In the genomic region with DNA sequence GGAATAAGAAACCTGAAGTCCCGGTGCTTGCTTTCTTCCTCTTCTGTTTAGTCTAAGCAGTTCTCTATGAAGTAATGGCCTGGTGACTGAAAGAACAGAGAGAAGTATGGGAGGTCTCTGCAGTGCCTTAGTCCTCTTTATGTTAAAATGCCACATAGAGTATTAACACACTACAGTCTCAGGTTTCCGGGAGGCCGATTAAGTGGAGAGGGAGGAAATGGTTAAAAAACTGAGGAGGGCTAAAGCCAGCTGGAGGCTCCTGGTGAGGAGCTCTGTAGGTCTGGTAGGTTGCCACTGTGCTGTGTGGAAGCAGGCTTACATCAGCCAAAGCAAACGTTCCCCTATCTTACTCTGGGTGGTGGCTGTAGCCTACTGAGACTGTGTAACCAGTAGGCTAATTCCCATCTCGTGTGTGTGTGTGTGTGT, we compare ENCODE assay signal across 8 mouse cellular contexts. TPM values are rescaled to one million over a fixed set of nuclear protein-coding genes. Genes with fewer than 3 reads are reported as not detected.
A peak's percentile ranks its signal among the peaks of the same experiment; 100 is the strongest.
DNase-seq lines count a peak whose midpoint lies in the region; ATAC-seq and TF ChIP-seq lines count a peak whose summit lies in the region.

No protein-coding gene starts in this region.

- intact Hi-C loops in heart, postnatal 14 days (cut with DNase I): no loop called here
- intact Hi-C loops in left cerebral cortex, postnatal 14 days (cut with DNase I): no loop called here

- no peak overlapping the region for H3K9ac ChIP-seq in kidney, postnatal 0 days (ENCODE audit: low read depth, low read length)
- H3K9ac ChIP-seq in embryonic facial prominence, embryonic 14.5 days (ENCODE audit: low read depth, low read length): no peak overlapping the region

- H3K4me3 ChIP-seq in kidney, postnatal 0 days (replicated peaks; ENCODE audit: low read depth, low read length): no peak overlapping the region
- no peak overlapping the region for H3K4me3 ChIP-seq in embryonic facial prominence, embryonic 14.5 days (ENCODE audit: low read depth, low read length)
- H3K4me3 ChIP-seq in megakaryocyte, embryonic 14.5 days (replicated peaks): peak overlapping the region; percentile 28

- H3K9me3 ChIP-seq in kidney, postnatal 0 days (replicated peaks; ENCODE audit: low read length): no peaks in the 10 kb centered on the region
- H3K9me3 ChIP-seq in embryonic facial prominence, embryonic 14.5 days (ENCODE audit: control insufficient read depth, low read length): no peaks in the 10 kb centered on the region
- no peaks in the 10 kb centered on the region for H3K9me3 ChIP-seq in megakaryocyte, embryonic 14.5 days

- no peaks in the 10 kb centered on the region for H3K36me3 ChIP-seq in kidney, postnatal 0 days (ENCODE audit: insufficient read depth, low read length)
- H3K36me3 ChIP-seq in embryonic facial prominence, embryonic 14.5 days (ENCODE audit: control insufficient read depth, insufficient read depth, low read length): no peaks in the 10 kb centered on the region
- H3K36me3 ChIP-seq in megakaryocyte, embryonic 14.5 days (replicated peaks; ENCODE audit: low read length): peaks cover 18% of the 10 kb centered on the region

- H3K4me1 ChIP-seq in kidney, postnatal 0 days (replicated peaks; ENCODE audit: insufficient read depth, low read length): peaks cover 43% of the 10 kb centered on the region
- H3K4me1 ChIP-seq in embryonic facial prominence, embryonic 14.5 days (ENCODE audit: control insufficient read depth, insufficient read depth, low read length): peaks cover 35% of the 10 kb centered on the region
- H3K4me1 ChIP-seq in megakaryocyte, embryonic 14.5 days: peaks cover 57% of the 10 kb centered on the region

- no peak overlapping the region for H3K4me2 ChIP-seq in kidney, postnatal 0 days (ENCODE audit: low read length)
- H3K4me2 ChIP-seq in embryonic facial prominence, embryonic 14.5 days (ENCODE audit: low read depth, low read length): no peak overlapping the region

- no peak for ATAC-seq in kidney, postnatal 0 days (replicated peaks; ENCODE audit: low FRiP score, low read depth)
- ATAC-seq in embryonic facial prominence, embryonic 14.5 days (ENCODE audit: low read depth): peak; percentile 82

- peak overlapping the region; percentile 68; the same call in 1 of the 2 replicates for H3K27ac ChIP-seq in kidney, postnatal 0 days
- peak overlapping the region; percentile 22 for H3K27ac ChIP-seq in embryonic facial prominence, embryonic 14.5 days (replicated peaks; ENCODE audit: low read depth, low read length)

- no peaks in the 10 kb centered on the region for H3K27me3 ChIP-seq in kidney, postnatal 0 days (ENCODE audit: insufficient read depth, low read length)
- no peaks in the 10 kb centered on the region for H3K27me3 ChIP-seq in embryonic facial prominence, embryonic 14.5 days (replicated peaks; ENCODE audit: control insufficient read depth, insufficient read depth, low read length)
- no peaks in the 10 kb centered on the region for H3K27me3 ChIP-seq in megakaryocyte, embryonic 14.5 days (replicated peaks)

- TF ChIP-seq CTCF in kidney, postnatal 0 days (IDR thresholded peaks at IDR 0.05; ENCODE audit: low read depth): no peak

- no peak for DNase-seq in kidney, postnatal 0 days (ENCODE audit: low spot score)
- no peak for DNase-seq in kidney, adult 11 months
- DNase-seq in embryonic facial prominence, embryonic 14.5 days (ENCODE audit: low spot score): no peak
- DNase-seq in heart, postnatal 14 days: peak; percentile 56 to 69
- no peak for DNase-seq in left cerebral cortex, postnatal 14 days (ENCODE audit: low spot score in 2 of 2)
- DNase-seq in spleen, postnatal 4 days (ENCODE audit: low spot score in 2 of 2): no peak
- DNase-seq in kidney, adult 8-10 months: no peak

- 8% methylated on average over 5 of the region's 5 CpGs for WGBS in kidney, postnatal 0 days
- 9% methylated on average over 5 of the region's 5 CpGs for WGBS in embryonic facial prominence, embryonic 14.5 days

RNA-seq across cellular contexts. Expression of a gene that starts 18.9 kb away (rescaled TPM):
- polyA plus RNA-seq in kidney, postnatal 0 days (2015; fragmentation: Nextera tagmentation; extraction: Ambion mirVana): 44.7 and 50.9 TPM in 2 replicates
- 39.6 and 40.0 TPM in 2 replicates for polyA plus RNA-seq in embryonic facial prominence, embryonic 14.5 days (2014; fragmentation: Nextera tagmentation; extraction: Ambion mirVana)
- total RNA-seq in heart, postnatal 14 days (2021): 10 to 100 TPM; 28.4 to 31.5 TPM
- 0.62 and 0.97 TPM in 2 replicates for polyA plus RNA-seq in megakaryocyte, embryonic 14.5 days (2012; ENCODE audit: insufficient read depth, low replicate concordance)
- 10 to 100 TPM; 24.2 to 26.3 TPM for total RNA-seq in left cerebral cortex, postnatal 14 days (2021)

RNA-seq across cellular contexts. Expression of a gene that starts 19.8 kb away (rescaled TPM):
- 35.2 and 40.8 TPM in 2 replicates for polyA plus RNA-seq in kidney, postnatal 0 days (2015; fragmentation: Nextera tagmentation; extraction: Ambion mirVana)
- 44.0 and 44.4 TPM in 2 replicates for polyA plus RNA-seq in embryonic facial prominence, embryonic 14.5 days (2014; fragmentation: Nextera tagmentation; extraction: Ambion mirVana)
- total RNA-seq in heart, postnatal 14 days (2021): 10 to 100 TPM; 46.4 to 46.8 TPM
- 0.47 and 4.9 TPM in 2 replicates for polyA plus RNA-seq in megakaryocyte, embryonic 14.5 days (2012; ENCODE audit: insufficient read depth, low replicate concordance)
- total RNA-seq in left cerebral cortex, postnatal 14 days (2021): 10 to 100 TPM; 85.6 to 90.5 TPM

Comparison
In these comparisons a context has a peak if more than half of its experiments do, and no peak if none do; other contexts are left out.
1. DNase-seq: peak in heart, postnatal 14 days (2 of 2); none in kidney, postnatal 0 days (single experiment), kidney, adult 11 months (single experiment), embryonic facial prominence, embryonic 14.5 days (single experiment), left cerebral cortex, postnatal 14 days (0 of 2), spleen, postnatal 4 days (0 of 2) and kidney, adult 8-10 months (0 of 2).
2. RNA of a gene that starts 18.9 kb away (polyA plus RNA-seq): 44.7 to 50.9 TPM in kidney, postnatal 0 days and 39.6 to 40.0 TPM in embryonic facial prominence, embryonic 14.5 days; 0.62 to 0.97 TPM in megakaryocyte, embryonic 14.5 days; every median in the first group is over 10 times any median in the second.